Mouse (Mus musculus) cortical plate, adult 2 months (tissue): Measurements from ENCODE around the gene Spon1.

ENCODE experiments used
- CTCF ChIP-seq: fragments of 200-500 bp; IDR thresholded peaks from 2 replicates; pipeline ENCODE4 v1.5.1; 2011; ENCODE audit warnings: mild to moderate bottlenecking, control low read depth, low read length; ENCODE audit not compliant: insufficient read depth; ENCODE audit errors: extremely low read depth
- POLR2A ChIP-seq: fragments of 200-500 bp; IDR thresholded peaks from 2 replicates; pipeline ENCODE4 v1.6.1; 2011; ENCODE audit warnings: mild to moderate bottlenecking, low read length, control low read depth; ENCODE audit not compliant: insufficient read depth; ENCODE audit errors: extremely low read depth

GRCm38 (mm10) chr7:113855396-113855795 lies 89.6 kb downstream of the Spon1 start:
- no peak for TF ChIP-seq CTCF
- no peak for TF ChIP-seq POLR2A
